Mouse (Mus musculus) neural tube, embryonic 14.5 days (tissue): Measurements from ENCODE around the gene Ctsh. TPM values are rescaled to one million over a fixed set of nuclear protein-coding genes. Genes with fewer than 3 reads are reported as not detected.
"Not testable (repeated sequence)": the region's sequence is repeated elsewhere in the genome, so short reads cannot be mapped to it uniquely, and the experiment has no call there.

Experiments
- ATAC-seq: fragments of 200-750 bp; cut with Nextera tagmentation; 2 replicates; pipeline ENCODE4 v1.8.0; 2017; ENCODE audit warnings: low read depth, mild to moderate bottlenecking, moderate TSS enrichment, moderate library complexity
- H3K27ac ChIP-seq: fragments of 300-500 bp; sonication (generic); 2 replicates; pipeline ENCODE4 v1.5.1; 2014; ENCODE audit warnings: low read depth, mild to moderate bottlenecking, control low read depth, low read length, moderate library complexity, mixed read lengths
- H3K27me3 ChIP-seq: fragments of 300-500 bp; sonication (generic); 2 replicates; pipeline ENCODE4 v1.6.1; 2014; ENCODE audit warnings: low read length; ENCODE audit not compliant: control insufficient read depth, insufficient read depth
- H3K36me3 ChIP-seq: fragments of 300-500 bp; sonication (generic); 2 replicates; pipeline ENCODE4 v1.6.1; 2014; ENCODE audit warnings: low read length, mixed read lengths; ENCODE audit not compliant: control insufficient read depth, insufficient read depth
- H3K4me1 ChIP-seq: fragments of 300-500 bp; sonication (generic); 2 replicates; pipeline ENCODE4 v1.6.1; 2014; ENCODE audit warnings: low read length; ENCODE audit not compliant: control insufficient read depth, insufficient read depth
- H3K4me2 ChIP-seq: fragments of 300-500 bp; sonication (generic); 2 replicates; pipeline ENCODE4 v1.6.1; 2014; ENCODE audit warnings: mild to moderate bottlenecking, low read depth, low read length, control low read depth
- H3K4me3 ChIP-seq: fragments of 300-500 bp; sonication (generic); 2 replicates; pipeline ENCODE4 v1.5.1; 2014; ENCODE audit warnings: low read depth, low read length, control low read depth, mixed read lengths
- H3K9ac ChIP-seq: fragments of 300-500 bp; sonication (generic); replicated peaks from 2 replicates; pipeline ENCODE4 v1.6.1; 2014; ENCODE audit warnings: low read depth, mild to moderate bottlenecking, control low read depth, low read length, mixed read lengths
- H3K9me3 ChIP-seq: fragments of 300-500 bp; sonication (generic); 2 replicates; pipeline ENCODE4 v1.6.1; 2016; ENCODE audit warnings: low read length; ENCODE audit not compliant: control insufficient read depth
- WGBS: fragments of 180-500 bp; shearing (Covaris S2); extraction: QIAGEN DNeasy Blood & Tissue Kit; methylation state at CpG from one replicate; pipeline ENCODE4 v1.1.7; 2014; 5-methylcytosine and 5-hydroxymethylcytosine counted together
- polyA plus RNA-seq: library from polyadenylated mRNA; unstranded; fragments of >200 nt; fragmentation: Nextera tagmentation; extraction: Ambion mirVana; gene quantifications from 2 replicates; pipeline ENCODE4 v1.2.1, GENCODE M21; 2014

Gene Ctsh
- polyA plus RNA-seq, 1 experiment from 2014 or later = 13.6 TPM

DNA sequence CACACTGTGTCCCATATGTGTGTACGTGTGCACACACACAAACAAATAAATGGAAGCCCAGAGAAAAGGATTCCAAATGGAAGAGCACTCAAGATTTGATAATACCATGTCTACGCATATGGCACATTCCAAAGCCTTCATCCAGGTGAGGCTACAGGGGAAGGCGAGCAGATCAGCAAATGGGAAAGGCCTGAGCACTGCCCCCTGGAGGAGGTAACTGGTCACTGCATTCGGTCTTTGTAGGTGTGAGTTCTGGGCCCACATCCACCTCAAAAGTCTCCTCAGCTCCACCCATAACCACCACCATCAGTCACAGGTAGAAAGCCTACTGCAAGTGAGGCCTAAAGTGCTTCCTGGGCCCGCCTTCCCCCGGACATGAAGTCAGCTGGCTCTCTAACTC, 26.2 kb upstream of the Ctsh start:
- ATAC-seq = no peak
- Histone ChIP-seq H3K9ac (no peak overlapping the region), H3K4me2 (no peak overlapping the region), H3K9me3 (no peaks in the 10 kb centered on the region), H3K36me3 (no peaks in the 10 kb centered on the region), H3K27ac (no peak overlapping the region), H3K4me3 (no peak overlapping the region), H3K4me1 (no peaks in the 10 kb centered on the region), H3K27me3 (no peaks in the 10 kb centered on the region)
- WGBS = 94% methylated on average over 6 of the region's 6 CpGs

DNA sequence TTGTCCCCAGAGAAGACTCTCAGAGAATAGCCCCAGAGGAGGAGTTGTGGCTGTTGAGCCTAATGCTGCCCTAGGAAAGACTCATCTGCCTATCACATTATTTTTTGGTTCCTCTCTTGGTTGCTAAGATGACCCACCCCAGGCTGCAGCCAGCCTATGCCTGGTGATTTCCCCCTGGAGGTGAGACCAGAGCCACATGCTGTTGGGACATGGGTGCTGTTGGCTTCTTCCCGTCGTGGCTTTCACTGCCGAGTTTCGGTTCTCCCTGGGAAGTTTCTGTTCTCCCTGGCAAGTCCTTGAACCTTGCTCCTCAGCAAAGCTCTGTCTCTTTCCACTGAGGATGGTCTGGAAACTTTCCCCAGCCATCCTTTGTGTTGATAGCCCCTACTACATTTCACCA, 20.0 kb upstream of the Ctsh start:
- Histone ChIP-seq H3K4me3 (no peak overlapping the region), H3K4me2 (no peak overlapping the region), H3K9ac (no peak overlapping the region), H3K27ac (no peak overlapping the region), H3K27me3 (no peaks in the 10 kb centered on the region), H3K36me3 (no peaks in the 10 kb centered on the region), H3K9me3 (no peaks in the 10 kb centered on the region), H3K4me1 (no peaks in the 10 kb centered on the region)
- 75% methylated on average over 4 of the region's 4 CpGs for WGBS
- ATAC-seq = no peak

DNA sequence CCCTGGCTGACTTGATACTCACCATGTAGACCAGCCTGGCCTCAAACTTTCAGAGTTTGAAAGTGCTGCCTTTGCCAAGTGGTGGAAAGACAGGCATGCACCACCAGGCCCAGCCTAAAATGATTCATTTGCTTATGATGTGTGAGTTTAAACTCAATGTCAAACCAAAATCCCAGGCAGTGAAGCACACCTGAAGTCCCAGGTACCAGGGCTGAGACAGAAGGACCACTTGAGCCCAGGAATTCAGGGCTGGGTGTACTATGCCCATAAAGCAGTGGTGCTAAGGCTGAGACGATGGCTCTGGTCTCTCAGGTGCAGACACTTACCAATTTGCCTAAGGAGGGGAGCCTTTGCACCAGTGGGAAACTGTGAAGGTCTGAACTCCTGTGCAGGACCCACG, 18.8 kb upstream of the Ctsh start:
- H3K4me2 ChIP-seq = no peak overlapping the region
- no peaks in the 10 kb centered on the region for H3K4me1 ChIP-seq
- ATAC-seq = no peak
- 81% methylated on average over 2 of the region's 2 CpGs for WGBS
- no peak overlapping the region for H3K27ac ChIP-seq
- H3K9me3 ChIP-seq = no peaks in the 10 kb centered on the region
- no peaks in the 10 kb centered on the region for H3K36me3 ChIP-seq
- H3K9ac ChIP-seq = no peak overlapping the region
- no peak overlapping the region for H3K4me3 ChIP-seq
- no peaks in the 10 kb centered on the region for H3K27me3 ChIP-seq

DNA sequence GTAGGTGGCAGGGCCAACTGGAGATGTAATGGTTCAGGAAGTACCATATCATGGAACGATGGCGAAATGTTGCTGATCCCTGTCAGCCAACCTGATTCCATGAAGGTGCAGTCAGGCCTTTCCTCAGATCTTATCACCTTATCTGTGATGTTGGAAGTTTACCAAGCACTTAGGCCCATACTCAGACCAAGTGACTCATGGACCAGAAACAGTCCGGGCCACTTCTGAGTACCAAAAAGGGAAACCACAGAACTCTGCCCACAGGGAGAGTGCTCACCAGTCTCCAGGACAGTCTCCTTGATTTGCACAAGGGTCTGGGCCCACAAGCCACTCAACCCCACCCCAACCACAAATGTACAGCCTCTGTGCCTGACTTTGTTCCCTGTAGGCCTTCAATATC, 18.2 kb upstream of the Ctsh start:
- H3K27ac ChIP-seq = no peak overlapping the region
- 92% methylated on average over 3 of the region's 3 CpGs for WGBS
- H3K4me1 ChIP-seq = no peaks in the 10 kb centered on the region
- no peaks in the 10 kb centered on the region for H3K36me3 ChIP-seq
- no peak overlapping the region for H3K9ac ChIP-seq
- ATAC-seq = no peak
- H3K4me2 ChIP-seq = no peak overlapping the region
- no peaks in the 10 kb centered on the region for H3K27me3 ChIP-seq
- H3K9me3 ChIP-seq = no peaks in the 10 kb centered on the region
- H3K4me3 ChIP-seq = no peak overlapping the region

DNA sequence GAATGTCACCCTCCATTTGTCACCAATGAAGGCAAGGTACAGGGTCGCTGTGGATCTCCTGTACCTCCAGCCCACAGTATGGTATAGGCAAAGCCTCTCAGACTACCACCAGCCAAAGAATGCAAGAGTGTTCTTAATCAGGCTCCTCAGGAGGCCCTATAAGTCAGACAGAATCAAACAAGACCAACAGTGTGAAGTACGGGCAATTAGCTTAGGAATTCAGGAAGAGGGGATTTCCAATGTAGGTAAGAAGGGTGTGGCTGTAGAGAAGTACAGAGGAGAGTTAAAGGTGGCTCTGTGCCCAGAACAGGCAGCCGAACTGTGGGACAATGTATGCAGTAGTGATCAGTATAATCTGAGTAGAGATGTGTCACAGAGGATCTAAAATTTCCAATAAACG, 17.6 kb upstream of the Ctsh start:
- Histone ChIP-seq H3K4me3 (no peak overlapping the region), H3K4me1 (no peaks in the 10 kb centered on the region), H3K27me3 (no peaks in the 10 kb centered on the region), H3K9me3 (no peaks in the 10 kb centered on the region), H3K9ac (no peak overlapping the region), H3K4me2 (no peak overlapping the region), H3K36me3 (no peaks in the 10 kb centered on the region), H3K27ac (no peak overlapping the region)
- no peak for ATAC-seq
- WGBS = 91% methylated on average over 4 of the region's 4 CpGs

DNA sequence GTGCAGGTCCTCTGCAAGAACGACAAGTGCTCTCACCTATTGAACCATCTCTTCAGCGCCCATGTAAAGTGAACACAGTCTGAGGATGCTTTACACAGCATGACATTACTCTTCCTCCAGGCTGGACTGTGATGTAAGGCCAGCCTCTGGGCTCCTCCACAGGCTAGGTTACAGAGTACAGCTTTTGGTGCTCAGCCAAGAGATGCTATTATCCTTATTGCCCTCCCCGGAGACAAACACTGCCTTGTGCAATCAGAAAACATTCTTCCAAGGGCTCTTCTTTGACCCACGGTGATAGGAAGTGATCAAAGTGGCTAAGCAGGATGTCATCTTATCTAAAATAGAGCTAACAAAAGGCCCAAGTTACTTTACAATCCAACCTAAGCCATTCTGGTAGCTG, 15.4 kb upstream of the Ctsh start:
- H3K4me1 ChIP-seq = no peaks in the 10 kb centered on the region
- no peak overlapping the region for H3K9ac ChIP-seq
- WGBS = 68% methylated on average over 4 of the region's 4 CpGs
- H3K4me2 ChIP-seq = no peak overlapping the region
- no peaks in the 10 kb centered on the region for H3K9me3 ChIP-seq
- no peak overlapping the region for H3K4me3 ChIP-seq
- no peaks in the 10 kb centered on the region for H3K27me3 ChIP-seq
- H3K27ac ChIP-seq = no peak overlapping the region
- ATAC-seq = no peak
- H3K36me3 ChIP-seq = no peaks in the 10 kb centered on the region

DNA sequence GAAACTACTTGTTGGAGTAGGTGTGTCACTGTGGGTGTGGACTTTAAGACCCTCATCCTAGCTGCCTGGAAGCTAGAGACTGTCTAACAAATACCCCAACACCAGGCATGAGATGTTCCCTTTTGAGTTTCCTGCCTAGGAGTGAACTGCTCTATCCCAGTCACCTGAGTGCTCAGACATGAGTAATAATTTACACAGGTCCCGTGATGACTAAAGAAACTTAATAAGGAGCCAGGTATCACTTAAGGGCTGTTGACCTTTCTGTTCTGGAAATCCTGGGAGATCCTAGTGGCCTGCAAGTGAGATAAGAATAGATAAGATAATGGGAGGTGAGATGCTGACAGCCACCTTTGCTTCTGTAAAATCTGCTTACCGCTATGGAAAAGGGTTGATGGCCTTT, 13.0 kb upstream of the Ctsh start:
- Histone ChIP-seq H3K27me3 (no peaks in the 10 kb centered on the region), H3K4me2 (no peak overlapping the region), H3K9ac (no peak overlapping the region), H3K36me3 (no peaks in the 10 kb centered on the region), H3K4me1 (no peaks in the 10 kb centered on the region), H3K4me3 (no peak overlapping the region), H3K9me3 (no peaks in the 10 kb centered on the region), H3K27ac (no peak overlapping the region)
- ATAC-seq = no peak
- 87% methylated on average over 2 of the region's 2 CpGs for WGBS

DNA sequence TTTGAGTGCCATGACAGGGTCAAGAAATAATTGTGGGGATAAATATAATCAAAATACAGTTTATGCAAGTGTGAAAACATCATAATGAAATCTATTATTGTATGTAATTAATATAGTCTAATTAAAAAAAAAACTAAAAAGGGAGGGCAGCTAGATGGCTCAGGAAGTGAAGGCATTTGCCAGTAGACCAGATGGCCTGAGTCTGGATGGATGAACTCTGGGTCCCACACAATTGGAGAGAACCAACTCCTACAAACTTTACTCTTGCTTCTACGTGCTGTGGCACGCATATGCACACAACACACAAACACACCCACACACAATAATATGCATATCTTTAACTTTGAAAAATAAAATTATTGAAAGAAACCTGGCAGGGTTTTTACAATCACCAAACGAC, 12.4 kb upstream of the Ctsh start:
- no peak overlapping the region for H3K27ac ChIP-seq
- H3K4me3 ChIP-seq = no peak overlapping the region
- no peaks in the 10 kb centered on the region for H3K36me3 ChIP-seq
- ATAC-seq = no peak
- H3K9me3 ChIP-seq = no peaks in the 10 kb centered on the region
- H3K27me3 ChIP-seq = no peaks in the 10 kb centered on the region
- H3K9ac ChIP-seq = no peak overlapping the region
- WGBS = 88% methylated on average over 3 of the region's 3 CpGs
- H3K4me2 ChIP-seq = no peak overlapping the region
- no peaks in the 10 kb centered on the region for H3K4me1 ChIP-seq

DNA sequence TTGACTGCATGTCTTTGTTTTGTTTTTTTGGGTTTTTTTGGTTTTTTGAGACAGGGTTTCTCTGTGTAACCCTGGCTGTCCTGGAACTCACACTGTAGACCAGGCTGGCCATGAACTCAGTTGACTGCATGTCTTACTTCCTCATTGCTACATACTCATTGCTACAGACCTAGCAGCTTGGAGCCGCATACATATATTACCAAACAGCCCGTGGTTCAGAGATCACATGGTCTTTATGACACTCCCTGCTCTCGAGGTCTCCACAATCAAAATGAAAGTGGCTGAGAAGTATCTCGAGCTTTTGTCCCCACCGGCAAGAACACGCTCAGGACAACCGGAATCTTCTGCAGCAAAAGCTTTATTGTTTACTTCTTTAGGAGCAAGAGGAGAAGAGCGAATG, 11.0 kb upstream of the Ctsh start:
- H3K4me3 ChIP-seq, ATAC-seq, H3K9ac ChIP-seq, H3K4me1 ChIP-seq, H3K36me3 ChIP-seq, H3K9me3 ChIP-seq, H3K4me2 ChIP-seq, H3K27me3 ChIP-seq, H3K27ac ChIP-seq: not testable (repeated sequence)
- WGBS = 91% methylated on average over 8 of the region's 8 CpGs

DNA sequence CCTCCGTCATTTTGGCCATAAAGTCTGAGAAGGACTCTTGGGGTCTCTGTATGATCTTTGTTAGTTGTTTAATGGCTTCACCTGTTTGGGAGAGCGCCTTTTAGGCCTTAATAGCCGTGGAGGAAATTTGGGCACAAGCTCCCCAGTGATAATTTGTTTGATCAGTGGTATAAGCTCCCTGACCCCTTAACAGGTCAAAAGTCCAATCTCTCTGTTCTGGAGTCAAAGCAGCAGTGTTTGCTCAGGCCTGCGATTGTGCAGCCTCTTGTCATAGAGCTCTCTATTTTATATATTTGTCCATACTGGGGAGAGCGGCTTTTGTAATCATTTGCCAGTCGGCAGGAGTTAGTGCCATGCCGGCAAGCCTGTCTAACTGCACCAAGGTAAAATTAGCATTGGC, 8.8 kb upstream of the Ctsh start:
- Histone ChIP-seq H3K27ac (no peak overlapping the region), H3K4me2 (no peak overlapping the region), H3K9me3 (no peaks in the 10 kb centered on the region), H3K9ac (no peak overlapping the region), H3K36me3 (no peaks in the 10 kb centered on the region), H3K4me3 (no peak overlapping the region), H3K4me1 (no peaks in the 10 kb centered on the region), H3K27me3 (no peaks in the 10 kb centered on the region)
- ATAC-seq = no peak
- 90% methylated on average over 7 of the region's 7 CpGs for WGBS
